Mouse (Mus musculus) CH12.LX (cell line): ENCODE data around the gene Adat3. TPM values are rescaled to one million over a fixed set of nuclear protein-coding genes. Genes with fewer than 3 reads are reported as not detected.
A peak's percentile ranks its signal among the peaks of the same experiment; 100 is the strongest.

Source experiments
- DNase-seq: peaks from one replicate; pipeline ENCODE4 v3.0.0-alpha.2; 2013; ENCODE audit errors: extremely low read depth
- H3K27ac ChIP-seq: 2 replicates; pipeline ENCODE4 v1.5.1; 2012; ENCODE audit warnings: low read depth, mild to moderate bottlenecking, control low read depth, moderate library complexity; ENCODE audit not compliant: insufficient read depth
- H3K27me3 ChIP-seq: replicated peaks from 2 replicates; pipeline ENCODE3; 2012; ENCODE audit warnings: inconsistent platforms
- H3K36me3 ChIP-seq, 2 experiments: replicated peaks in 1 of 2; 2 replicates each; pipeline versions ENCODE3 to v1.6.1; 2012; ENCODE audit warnings: inconsistent platforms in 1 of 2, low read length in 1 of 2, mild to moderate bottlenecking in 1 of 2, mixed read lengths in 1 of 2, moderate library complexity in 1 of 2; ENCODE audit not compliant: control insufficient read depth in 1 of 2, insufficient read depth in 1 of 2
- H3K4me1 ChIP-seq, 2 experiments: 2 replicates each; pipeline ENCODE4 v1.6.1; 2012; ENCODE audit warnings: inconsistent platforms in 1 of 2, moderate library complexity in 1 of 2; ENCODE audit not compliant: insufficient read depth in 2 of 2, control insufficient read depth in 1 of 2
- H3K4me2 ChIP-seq: 2 replicates; pipeline ENCODE4 v1.6.1; 2012; ENCODE audit warnings: low read depth, mild to moderate bottlenecking, control low read depth; ENCODE audit not compliant: poor library complexity, insufficient read depth, severe bottlenecking
- H3K4me3 ChIP-seq, 3 experiments: fragments of 150-350 bp in 1 of 3; sonication (generic) in 1 of 3; replicated peaks in 1 of 3; 2 replicates each; pipeline versions ENCODE3 to v1.5.1; 2011 to 2012; ENCODE audit warnings: low read depth in 2 of 3, low read length in 2 of 3, mild to moderate bottlenecking in 2 of 3, moderate library complexity in 2 of 3, control low read depth in 1 of 3, improper control_type of control experiment in 1 of 3, inconsistent platforms in 1 of 3, mixed read lengths in 1 of 3; ENCODE audit not compliant: poor library complexity in 1 of 3
- H3K79me2 ChIP-seq: replicated peaks from 2 replicates; pipeline ENCODE4 v1.6.1; 2012; ENCODE audit warnings: mild to moderate bottlenecking, moderate library complexity; ENCODE audit not compliant: control insufficient read depth, poor library complexity, insufficient read depth, severe bottlenecking; ENCODE audit errors: extremely low read depth
- H3K9ac ChIP-seq: 2 replicates; pipeline ENCODE4 v1.6.1; 2012; ENCODE audit warnings: low read depth, mild to moderate bottlenecking, control low read depth, moderate library complexity; ENCODE audit not compliant: insufficient read depth
- H3K9me3 ChIP-seq: replicated peaks from 2 replicates; pipeline ENCODE3; 2012; ENCODE audit warnings: low read length, inconsistent platforms, mixed read lengths
- BHLHE40 ChIP-seq: IDR thresholded peaks from 2 replicates; pipeline ENCODE4 v1.6.1; 2011; ENCODE audit warnings: mild to moderate bottlenecking, low read depth, low read length, improper control_type of control experiment
- CHD2 ChIP-seq: IDR thresholded peaks from 2 replicates; pipeline ENCODE4 v1.6.1; 2011; ENCODE audit warnings: low read length, improper control_type of control experiment
- CTCF ChIP-seq, 2 experiments: IDR thresholded peaks in 1 of 2; conservative IDR thresholded peaks in 1 of 2; 2 replicates each; pipeline ENCODE4 v1.5.1; 2011 to 2012; ENCODE audit warnings: low read depth in 2 of 2, low read length in 2 of 2, improper control_type of control experiment in 1 of 2, inconsistent platforms in 1 of 2, mild to moderate bottlenecking in 1 of 2, moderate library complexity in 1 of 2
- E2F4 ChIP-seq: IDR thresholded peaks from 2 replicates; pipeline ENCODE4 v1.6.1; 2011; ENCODE audit warnings: low read depth, low read length, improper control_type of control experiment; ENCODE audit not compliant: insufficient replicate concordance
- ELF1 ChIP-seq: IDR thresholded peaks from 2 replicates; pipeline ENCODE4 v1.6.1; 2014; ENCODE audit warnings: low read depth, mild to moderate bottlenecking, inconsistent platforms, low read length, improper control_type of control experiment
- EP300 ChIP-seq: IDR thresholded peaks from 2 replicates; pipeline ENCODE4 v1.6.1; 2011; ENCODE audit warnings: low read length, improper control_type of control experiment
- ETS1 ChIP-seq: conservative IDR thresholded peaks from 2 replicates; pipeline ENCODE4 v1.6.1; 2012; ENCODE audit warnings: low read depth, mild to moderate bottlenecking, inconsistent platforms, low read length, improper control_type of control experiment, moderate library complexity
- IRF4 ChIP-seq: IDR thresholded peaks from 2 replicates; pipeline ENCODE4 v1.6.1; 2014; ENCODE audit warnings: low read depth, mild to moderate bottlenecking, inconsistent platforms, low read length, improper control_type of control experiment
- JUN ChIP-seq: IDR thresholded peaks from 2 replicates; pipeline ENCODE4 v1.6.1; 2011; ENCODE audit warnings: low read depth, mild to moderate bottlenecking, low read length, improper control_type of control experiment, moderate library complexity; ENCODE audit not compliant: insufficient read depth
- KAT2A ChIP-seq: IDR thresholded peaks from 2 replicates; pipeline ENCODE4 v1.6.1; 2012; ENCODE audit warnings: low read length, improper control_type of control experiment, inconsistent platforms; ENCODE audit not compliant: insufficient replicate concordance
- MAZ ChIP-seq: IDR thresholded peaks from 2 replicates; pipeline ENCODE4 v1.6.1; 2012; ENCODE audit warnings: low read depth, mild to moderate bottlenecking, inconsistent platforms, low read length, improper control_type of control experiment, moderate library complexity
- MEF2A ChIP-seq: IDR thresholded peaks from 2 replicates; pipeline ENCODE4 v1.6.1; 2014; ENCODE audit warnings: low read depth, mild to moderate bottlenecking, inconsistent platforms, low read length, improper control_type of control experiment, borderline replicate concordance
- MXI1 ChIP-seq: IDR thresholded peaks from 2 replicates; pipeline ENCODE4 v1.6.1; 2011; ENCODE audit warnings: mild to moderate bottlenecking, low read depth, low read length, improper control_type of control experiment
- MYC ChIP-seq: IDR thresholded peaks from 2 replicates; pipeline ENCODE4 v1.6.1; 2011; ENCODE audit warnings: low read depth, mild to moderate bottlenecking, improper control_type of control experiment, low read length
- NELFE ChIP-seq: IDR thresholded peaks from 2 replicates; pipeline ENCODE4 v1.6.1; 2011; ENCODE audit warnings: low read depth, low read length, improper control_type of control experiment
- NRF1 ChIP-seq: IDR thresholded peaks from 2 replicates; pipeline ENCODE4 v1.6.1; 2014; ENCODE audit warnings: low read depth, mild to moderate bottlenecking, inconsistent platforms, low read length, improper control_type of control experiment, moderate library complexity
- POLR2A ChIP-seq: IDR thresholded peaks from 2 replicates; pipeline ENCODE4 v1.6.1; 2011; ENCODE audit warnings: low read depth, mild to moderate bottlenecking, improper control_type of control experiment, low read length
- RAD21 ChIP-seq: IDR thresholded peaks from 2 replicates; pipeline ENCODE4 v1.6.1; 2011; ENCODE audit warnings: low read depth, mild to moderate bottlenecking, low read length, improper control_type of control experiment, moderate library complexity
- RCOR1 ChIP-seq: conservative IDR thresholded peaks from 2 replicates; pipeline ENCODE4 v1.6.1; 2012; ENCODE audit warnings: low read depth, mild to moderate bottlenecking, inconsistent platforms, low read length, improper control_type of control experiment
- SIN3A ChIP-seq: IDR thresholded peaks from 2 replicates; pipeline ENCODE4 v1.6.1; 2012; ENCODE audit warnings: low read length, improper control_type of control experiment, inconsistent platforms
- TCF12 ChIP-seq: IDR thresholded peaks from 2 replicates; pipeline ENCODE4 v1.6.1; 2014; ENCODE audit warnings: low read depth, mild to moderate bottlenecking, inconsistent platforms, low read length, improper control_type of control experiment
- USF1 ChIP-seq: IDR thresholded peaks from 2 replicates; pipeline ENCODE4 v1.6.1; 2014; ENCODE audit warnings: low read depth, mild to moderate bottlenecking, inconsistent platforms, low read length, improper control_type of control experiment
- ZC3H11A ChIP-seq: IDR thresholded peaks from 2 replicates; pipeline ENCODE4 v1.6.1; 2012; ENCODE audit warnings: low read depth, mild to moderate bottlenecking, inconsistent platforms, low read length, improper control_type of control experiment
- ZMIZ1 ChIP-seq: IDR thresholded peaks from 2 replicates; pipeline ENCODE4 v1.6.1; 2012; ENCODE audit warnings: low read depth, mild to moderate bottlenecking, inconsistent platforms, low read length, improper control_type of control experiment
- dilution Hi-C: fragments of 300-500 bp; cut with MboI; formaldehyde crosslinking; loops from 2 replicates; pipeline ENCODE4 v1.14.3; 2020; ENCODE audit warnings: low sequenced_read_pairs; ENCODE audit not compliant: extremely low pct_unique_long_range_greater_than_20kb, extremely low pct_ligation_motif_present
- in situ Hi-C: fragments of 300-500 bp; cut with MboI; formaldehyde crosslinking; loops from 3 replicates; pipeline ENCODE4 v1.14.3; 2019; ENCODE audit warnings: low sequenced_read_pairs, low pct_ligation_motif_present, low pct_unique_long_range_greater_than_20kb, mixed read lengths
- polyA plus RNA-seq: library from polyadenylated mRNA; unstranded; fragments of >175 nt; gene quantifications from 2 replicates; pipeline ENCODE4 v1.2.1, GENCODE M21; 2012; ENCODE audit warnings: low read depth; ENCODE audit not compliant: insufficient read length
- total RNA-seq, 2 experiments: library from RNA; depleted of rRNA; stranded (reverse); fragments of 300-350 nt in 1 of 2; fragments of >200 nt in 1 of 2; gene quantifications; 2 replicates each; pipeline ENCODE4 v1.2.3; 2012 to 2014

Gene Adat3
- total and polyA plus RNA-seq, 3 experiments: 5.0 to 6.7 (median 6.6) TPM

DNA sequence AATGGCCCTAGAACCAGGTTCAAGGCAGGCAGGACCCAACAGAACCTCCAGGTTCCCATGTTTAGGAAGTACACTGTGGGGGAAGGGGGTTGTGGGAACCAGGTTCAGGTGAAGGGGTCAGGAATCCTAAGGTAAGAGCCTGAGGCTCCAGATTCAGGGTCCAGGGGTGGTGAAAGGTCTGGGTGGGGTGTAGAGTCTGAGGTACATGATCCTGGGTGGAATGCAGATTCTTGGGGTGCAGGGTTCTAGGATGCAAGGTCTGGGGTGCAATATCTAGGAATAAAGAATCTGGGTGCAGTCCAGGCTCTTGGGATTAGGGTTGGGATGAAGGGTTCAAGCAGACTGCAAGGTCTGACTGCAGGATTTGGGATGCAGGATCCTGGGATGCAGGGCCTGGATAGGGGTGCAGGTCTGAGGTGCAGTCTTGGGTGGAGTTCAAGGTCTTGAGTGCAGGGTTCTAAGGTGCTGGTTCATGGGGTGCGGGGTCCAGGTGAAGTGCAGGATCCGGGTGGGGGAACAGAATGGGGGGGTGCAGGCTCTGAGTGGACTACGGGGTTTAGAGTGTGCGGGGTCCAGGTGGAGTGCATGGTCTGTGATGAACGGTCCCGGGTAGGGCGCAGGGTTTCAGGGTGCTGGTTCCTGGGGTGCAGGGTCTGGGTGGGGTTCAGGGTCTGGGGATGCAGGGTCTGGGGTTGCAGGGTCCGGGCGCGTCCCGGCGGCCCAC is 52.9 kb downstream of the Adat3 start:
- no peaks in the 10 kb centered on the region for H3K27me3 ChIP-seq
- H3K36me3 ChIP-seq: peaks cover 0 to 15% of the 10 kb centered on the region in 2 experiments
- in situ Hi-C loops: no loop called here
- peak overlapping the region; percentile 94 for H3K9ac ChIP-seq
- H3K9me3 ChIP-seq: no peaks in the 10 kb centered on the region
- no peaks in the 10 kb centered on the region for H3K79me2 ChIP-seq
- TF ChIP-seq EP300: no peak
- TF ChIP-seq CTCF (conservative IDR thresholded peaks at IDR 0.05 in 1 of 2, IDR thresholded peaks at IDR 0.05 in 1 of 2; ENCODE audit: low read depth in 2 of 2, low read length in 2 of 2): no peak
- TF ChIP-seq MXI1: no peak
- no peak for TF ChIP-seq ZMIZ1
- TF ChIP-seq NRF1: no peak
- no peak for TF ChIP-seq RCOR1
- no peak for TF ChIP-seq E2F4
- TF ChIP-seq MYC: no peak
- TF ChIP-seq KAT2A: no peak
- TF ChIP-seq TCF12: no peak
- no peak for TF ChIP-seq MEF2A
- no peak for TF ChIP-seq ZC3H11A
- TF ChIP-seq ETS1: no peak
- TF ChIP-seq, all 38 proteins: peak for 0
- Histone ChIP-seq H3K4me1 (peaks cover 19 to 45% of the 10 kb centered on the region in 2 experiments), H3K27ac (no peak overlapping the region), H3K4me2 (peak overlapping the region; percentile 62; the same call in 1 of the 2 replicates), H3K4me3 (peak overlapping the region; percentile 77 to 86 (median 78))
- dilution Hi-C loops: no loop called here
- DNase-seq: no peak

- Histone ChIP-seq H3K36me3 (peaks cover 0 to 11% of the 10 kb centered on the region in 2 experiments), H3K4me2 (peak overlapping the region; percentile 82), H3K9me3 (no peaks in the 10 kb centered on the region), H3K4me1 (peaks cover 17 to 47% of the 10 kb centered on the region in 2 experiments), H3K4me3 (peak overlapping the region; percentile 77 to 86 (median 78)), H3K79me2 (no peaks in the 10 kb centered on the region), H3K27me3 (no peaks in the 10 kb centered on the region), H3K9ac (peak overlapping the region; percentile 94), H3K27ac (peak overlapping the region; percentile 4; the same call in 1 of the 2 replicates)
- DNase-seq: peak; percentile 94
- dilution Hi-C loops: no loop called here
- in situ Hi-C loops: no loop called here
- no peak for TF ChIP-seq USF1
- TF ChIP-seq ETS1: no peak
- TF ChIP-seq POLR2A: peak; percentile 71; the same call in 1 of the 2 replicates
- TF ChIP-seq NELFE: peak; percentile 42; the same call in 1 of the 2 replicates
- 0 out of 2 replicates have a peak, but pooled peaks have one; percentile 17 for TF ChIP-seq ELF1
- TF ChIP-seq MAZ: 0 out of 2 replicates have a peak, but pooled peaks have one; percentile 20
- no peak for TF ChIP-seq JUN
- no peak for TF ChIP-seq NRF1
- no peak for TF ChIP-seq RCOR1
- TF ChIP-seq RAD21: no peak
- 0 out of 2 replicates have a peak, but pooled peaks have one; percentile 16 for TF ChIP-seq IRF4
- TF ChIP-seq BHLHE40: no peak
- TF ChIP-seq CHD2: peak; percentile 22; the same call in 1 of the 2 replicates
- peak; percentile 73 for TF ChIP-seq TCF12
- peak; percentile 43 for TF ChIP-seq ZMIZ1
- TF ChIP-seq SIN3A: 0 out of 2 replicates have a peak, but pooled peaks have one; percentile 32
Observed at GRCm38 (mm10) chr10:80656130-80656862, 53.6 kb downstream of the Adat3 start.
